Mouse (Mus musculus) adrenal gland, postnatal 0 days (tissue): ENCODE results near the gene Tmeff2. TPM values are rescaled to one million over a fixed set of nuclear protein-coding genes. Genes with fewer than 3 reads are reported as not detected.

ENCODE experiments used
- microRNA-seq: library from miRNA; unstranded; fragments of <30 nt; microRNA quantifications from one replicate; pipeline ENCODE4, GENCODE M21; 2016; ENCODE audit warnings: borderline replicate concordance; ENCODE audit not compliant: insufficient number of aligned reads
- polyA plus RNA-seq: library from polyadenylated mRNA; unstranded; fragments of >200 nt; fragmentation: Nextera tagmentation; extraction: Ambion mirVana; gene quantifications from 2 replicates; pipeline ENCODE4 v1.2.1, GENCODE M21; 2015

Tmeff2 gene
- polyA plus RNA-seq = 20.8 and 35.3 TPM in 2 replicates

DNA sequence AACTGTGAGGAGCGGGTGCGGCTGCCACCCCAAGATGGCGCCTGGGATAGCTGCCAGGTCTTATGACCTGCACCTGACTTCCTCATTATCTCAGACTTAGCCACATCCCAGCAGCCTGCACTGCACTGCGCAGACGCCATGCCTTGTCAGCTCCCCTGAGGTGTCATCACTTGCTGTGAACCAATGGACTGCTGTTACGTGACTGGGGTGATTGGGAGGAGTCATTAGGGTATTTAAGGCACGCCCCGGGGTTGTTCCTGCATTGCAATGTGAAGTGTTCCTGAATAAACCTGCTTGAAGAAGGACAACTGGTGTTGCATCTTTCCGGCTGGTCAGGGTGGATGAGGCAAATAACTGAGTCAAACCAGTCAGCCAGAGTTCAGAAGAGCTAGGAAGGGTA, at the start of gene Tmeff2:
Gene Tmeff2 (plus strand): TSS at position 262 of the 400 bp plus-strand sequence.

Small RNA genes lying within 50 kb of the gene (microRNA-seq; reads per million reads assigned to microRNA genes)
- not detected for gene Gm25736
